Mouse (Mus musculus) hindlimb bud, embryonic 11.5 days (tissue): ENCODE data around the gene Sertad4.

Source experiments
- DNase-seq: peaks from one replicate; pipeline ENCODE4 v3.0.0-alpha.2; 2012; ENCODE audit warnings: low read depth, low spot score; ENCODE audit errors: extremely low spot score

Sertad4 gene

GRCm38 (mm10) chr1:192812290-192812689, 43.3 kb downstream of the Sertad4 start:
- no peak for DNase-seq

GRCm38 (mm10) chr1:192806168-192807157, 49.1 kb downstream of the Sertad4 start:
- DNase-seq: no peak

- DNase-seq: no peak
Observed at GRCm38 (mm10) chr1:192800338-192800737, 55.2 kb downstream of the Sertad4 start.

DNA sequence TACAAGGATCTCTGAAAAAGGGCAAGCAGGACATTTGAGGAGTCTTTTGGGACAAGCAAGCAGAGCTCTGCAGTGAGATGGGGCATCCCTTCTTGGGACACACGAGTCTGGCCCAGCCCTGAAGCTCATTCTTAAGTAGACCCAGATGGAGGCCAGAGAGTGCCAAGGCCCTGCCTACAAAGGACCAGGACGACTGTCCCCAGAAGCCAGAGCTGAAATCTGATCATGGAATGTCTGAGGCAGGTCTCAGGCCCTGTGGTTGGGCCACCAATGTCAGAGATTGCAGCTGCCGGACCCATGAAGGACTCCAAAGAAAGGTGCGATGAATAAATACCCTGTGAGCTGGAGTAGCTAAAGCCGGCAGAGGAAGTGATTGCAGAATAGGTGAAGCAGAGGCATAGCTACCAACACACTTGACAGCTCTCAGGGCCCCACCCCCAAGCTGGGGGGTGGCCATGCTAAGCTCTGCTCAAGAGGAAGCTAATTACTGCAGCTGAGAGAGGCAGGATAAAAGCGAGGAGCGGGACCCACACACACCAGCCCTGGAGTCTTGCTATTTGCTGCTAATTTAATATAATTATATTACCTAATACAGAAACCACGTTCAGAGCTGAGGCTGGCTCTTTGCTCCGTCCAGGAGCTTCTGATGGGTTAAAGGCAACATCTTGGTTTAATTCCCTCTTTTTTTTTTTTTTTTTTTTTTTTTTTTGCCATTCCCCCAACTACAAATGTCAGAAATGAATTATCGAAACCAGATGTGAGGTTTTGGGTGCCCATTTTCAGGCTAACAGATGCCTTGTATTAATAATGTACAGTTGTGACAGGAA, 56.2 kb downstream of the Sertad4 start:
- peak; percentile 91 for DNase-seq

DNA sequence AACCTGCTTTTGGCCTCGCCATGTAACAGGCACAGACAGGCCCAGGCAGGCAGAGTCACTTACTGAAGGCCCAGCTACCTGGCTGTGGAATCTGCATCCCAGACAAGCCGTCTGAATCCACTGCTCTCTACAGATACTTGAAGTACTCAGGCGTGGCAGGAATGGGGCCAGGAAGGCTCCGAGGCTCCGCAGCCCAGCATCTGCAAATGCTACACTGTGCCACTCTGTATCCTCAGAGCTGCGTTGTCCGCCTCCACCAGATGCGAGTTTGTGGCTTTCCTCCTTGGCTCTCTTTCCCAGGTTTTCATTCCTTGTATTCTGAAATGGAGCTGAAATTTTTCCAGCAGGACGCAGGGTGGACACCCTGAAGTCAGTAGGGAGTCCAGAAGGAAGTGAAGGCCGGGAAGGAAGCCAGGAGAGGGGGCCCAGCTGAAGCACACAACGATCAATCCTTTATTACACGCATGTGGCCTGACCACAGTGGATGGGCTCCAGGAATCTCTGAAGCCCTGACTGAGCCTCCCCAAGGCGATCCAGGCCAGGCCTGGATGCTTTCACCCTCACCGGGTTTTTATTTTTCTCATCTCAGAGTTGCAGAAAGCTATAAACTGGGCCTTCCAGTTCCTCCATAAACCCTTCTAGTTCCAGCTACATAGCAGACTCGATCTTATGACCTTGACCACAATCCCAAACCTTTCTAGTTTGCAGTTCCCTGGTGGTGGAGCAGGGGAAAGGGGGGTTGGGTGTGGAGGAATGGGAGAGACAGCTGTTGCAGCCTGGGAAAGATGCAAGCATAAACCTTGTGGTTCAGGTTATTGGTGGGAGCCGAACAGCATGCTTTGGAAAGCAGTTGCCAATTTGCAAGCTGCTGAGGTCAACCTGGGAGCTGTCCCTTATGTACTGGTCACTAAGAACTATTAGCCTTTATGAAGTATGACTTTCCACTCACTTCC, 57.1 kb downstream of the Sertad4 start:
- no peak for DNase-seq

DNA sequence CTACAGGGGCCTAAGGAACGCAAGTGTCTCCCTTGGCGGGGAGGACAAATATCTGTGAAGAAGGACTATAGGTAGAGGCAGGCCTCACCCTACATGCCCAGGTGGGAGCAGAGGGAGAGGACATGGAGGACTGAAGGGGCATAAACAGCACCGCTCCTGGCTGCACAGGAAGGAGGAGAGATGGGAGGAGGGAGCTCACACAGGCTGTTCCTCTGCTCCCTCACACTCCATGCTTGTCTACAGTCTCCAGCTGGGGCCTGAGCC, 58.6 kb downstream of the Sertad4 start:
- no peak for DNase-seq

DNA sequence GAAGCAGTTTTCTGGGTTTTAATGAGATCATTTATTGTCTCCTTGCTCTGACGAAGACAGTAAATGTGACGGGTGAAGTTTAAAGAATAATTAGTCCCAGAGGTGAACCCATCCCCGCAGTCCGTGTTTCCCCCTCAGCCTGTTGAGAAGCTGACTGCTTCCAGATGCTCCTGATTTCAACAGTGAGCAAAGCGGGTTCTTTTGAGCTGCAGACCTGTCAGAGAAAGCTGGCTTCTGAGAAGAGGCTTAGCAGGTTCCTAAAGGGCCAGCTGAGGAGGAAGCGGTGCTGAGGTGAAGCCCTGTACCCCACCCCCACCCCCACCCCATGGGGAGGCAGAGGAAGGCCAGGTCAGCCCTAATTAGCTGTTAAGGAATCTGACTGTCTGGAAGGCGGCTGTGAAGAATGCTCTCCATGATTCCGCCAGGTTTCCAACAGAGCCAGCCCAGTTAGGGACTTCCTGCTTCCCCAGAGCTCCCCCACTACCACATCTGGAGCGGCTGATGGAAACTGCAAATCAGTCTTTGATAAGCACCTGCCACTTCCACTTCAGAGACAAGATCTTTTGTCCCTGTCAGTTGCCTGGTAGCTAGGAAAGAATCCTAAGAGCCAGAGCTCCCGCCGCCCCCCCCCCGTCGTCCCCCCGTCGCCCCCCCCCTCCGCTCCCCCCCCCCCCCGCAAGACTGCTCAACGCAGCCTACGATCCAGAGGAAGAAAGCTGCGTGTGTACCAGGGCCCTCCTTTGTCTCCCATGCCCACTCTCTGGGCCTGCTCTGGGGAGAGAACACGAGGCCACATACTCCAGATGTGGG, 59.1 kb downstream of the Sertad4 start:
- DNase-seq: peak; percentile 75

- DNase-seq: no peak
Observed at GRCm38 (mm10) chr1:192794957-192795745, 60.4 kb downstream of the Sertad4 start.
